Mouse (Mus musculus) testis, adult 2 months (tissue): Measurements from ENCODE around the gene Casc1. TPM values are rescaled to one million over a fixed set of nuclear protein-coding genes. Genes with fewer than 3 reads are reported as not detected.
"Not testable (repeated sequence)": the region's sequence is repeated elsewhere in the genome, so short reads cannot be mapped to it uniquely, and the experiment has no call there.

Experiments
- H3K27ac ChIP-seq: fragments of 200-500 bp; 2 replicates; pipeline ENCODE4 v1.5.1; 2012; ENCODE audit warnings: low read depth, low read length; ENCODE audit not compliant: control insufficient read depth, insufficient read depth
- H3K27me3 ChIP-seq: fragments of 200-500 bp; 2 replicates; pipeline ENCODE4 v1.6.1; 2012; ENCODE audit warnings: mild to moderate bottlenecking, low read length, moderate library complexity; ENCODE audit not compliant: control insufficient read depth, insufficient read depth
- H3K36me3 ChIP-seq: fragments of 200-500 bp; 2 replicates; pipeline ENCODE4 v1.6.1; 2012; ENCODE audit warnings: mild to moderate bottlenecking, low read length; ENCODE audit not compliant: control insufficient read depth, insufficient read depth
- H3K4me1 ChIP-seq: fragments of 200-500 bp; 2 replicates; pipeline ENCODE4 v1.6.1; 2012; ENCODE audit warnings: low read length; ENCODE audit not compliant: control insufficient read depth, insufficient read depth
- H3K4me3 ChIP-seq: fragments of 200-500 bp; 2 replicates; pipeline ENCODE4 v1.5.1; 2012; ENCODE audit warnings: low read depth, mild to moderate bottlenecking, low read length, moderate library complexity, mixed read lengths; ENCODE audit not compliant: control insufficient read depth
- CTCF ChIP-seq: fragments of 200-500 bp; IDR thresholded peaks from 2 replicates; pipeline ENCODE4 v1.5.1; 2012; ENCODE audit warnings: low read depth, mild to moderate bottlenecking, inconsistent platforms, low read length, moderate library complexity; ENCODE audit not compliant: control insufficient read depth, insufficient read depth, insufficient replicate concordance
- POLR2A ChIP-seq: fragments of 200-500 bp; IDR thresholded peaks from 2 replicates; pipeline ENCODE4 v1.6.1; 2012; ENCODE audit warnings: low read depth, mild to moderate bottlenecking, inconsistent platforms, low read length, moderate library complexity; ENCODE audit not compliant: control insufficient read depth
- polyA plus RNA-seq: library from polyadenylated mRNA; depleted of rRNA; stranded (reverse); fragments of >200 nt; gene quantifications from 2 replicates; pipeline ENCODE4 v1.2.3, GENCODE M21; 2012; rRNA removed

Casc1 gene
- polyA plus RNA-seq, 1 experiment: 37.0 TPM

DNA sequence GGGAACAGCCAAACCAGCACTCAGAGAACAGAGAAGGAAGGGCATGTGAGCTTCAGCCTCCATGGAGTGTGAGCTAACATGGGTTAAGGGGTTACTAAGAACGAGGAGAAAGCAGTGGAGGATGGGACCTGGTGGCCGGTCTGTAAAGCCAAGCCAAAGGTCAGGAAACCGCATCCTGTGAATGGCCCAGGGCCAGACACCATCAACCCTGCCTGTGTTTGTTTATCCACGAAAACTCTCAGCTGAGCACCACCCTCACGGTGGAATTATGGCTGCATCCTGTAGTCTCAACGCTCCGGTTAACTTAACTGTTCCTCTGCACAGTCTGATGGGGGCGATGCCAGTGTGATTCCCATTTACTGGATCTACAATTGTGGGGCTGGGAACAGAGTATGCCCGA, 75.0 kb downstream of the Casc1 start:
- H3K27me3 ChIP-seq: no peaks in the 10 kb centered on the region
- no peak for TF ChIP-seq CTCF
- TF ChIP-seq POLR2A: no peak
- no peaks in the 10 kb centered on the region for H3K4me1 ChIP-seq
- no peak overlapping the region for H3K27ac ChIP-seq
- H3K4me3 ChIP-seq: no peak overlapping the region
- H3K36me3 ChIP-seq: no peaks in the 10 kb centered on the region

DNA sequence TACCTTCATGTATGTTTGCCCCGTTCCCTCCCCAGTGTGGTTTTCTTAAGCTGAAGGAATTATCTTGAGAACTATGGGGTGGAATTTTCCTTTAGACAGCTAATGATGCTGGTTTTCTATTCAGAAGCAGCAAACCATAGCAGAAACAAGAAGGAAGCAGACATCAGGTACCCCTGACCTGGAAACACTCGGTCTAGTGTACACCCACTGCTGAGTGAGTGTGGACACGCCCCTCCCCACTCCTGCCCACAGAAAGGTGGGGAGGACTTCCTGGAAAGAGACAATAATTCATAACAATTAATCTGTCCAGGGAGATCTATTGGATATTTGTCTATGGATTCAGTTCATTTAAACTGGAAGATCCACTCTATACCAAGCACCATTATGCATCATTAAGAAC, 75.5 kb downstream of the Casc1 start:
- no peaks in the 10 kb centered on the region for H3K36me3 ChIP-seq
- no peaks in the 10 kb centered on the region for H3K27me3 ChIP-seq
- TF ChIP-seq POLR2A (no peak), CTCF (no peak)
- H3K4me3 ChIP-seq: no peak overlapping the region
- no peak overlapping the region for H3K27ac ChIP-seq
- no peaks in the 10 kb centered on the region for H3K4me1 ChIP-seq

DNA sequence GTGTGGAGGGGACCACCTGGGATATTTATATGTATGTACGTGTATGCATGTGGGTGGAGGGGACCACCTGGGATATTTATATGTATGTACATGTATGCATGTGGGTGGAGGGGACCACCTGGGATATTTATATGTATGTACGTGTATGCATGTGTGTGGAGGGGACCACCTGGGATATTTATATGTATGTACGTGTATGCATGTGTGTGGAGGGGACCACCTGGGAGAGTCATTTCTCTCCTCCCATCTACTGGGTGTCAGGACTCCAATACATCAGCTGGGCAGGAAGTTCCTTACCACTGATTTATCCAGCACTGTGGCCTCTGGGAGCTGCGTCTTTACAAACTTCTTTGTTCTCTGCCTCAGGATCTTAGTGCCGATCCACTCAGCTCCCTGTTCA, 77.8 kb downstream of the Casc1 start:
- not testable (repeated sequence) for H3K36me3 ChIP-seq, H3K27ac ChIP-seq

DNA sequence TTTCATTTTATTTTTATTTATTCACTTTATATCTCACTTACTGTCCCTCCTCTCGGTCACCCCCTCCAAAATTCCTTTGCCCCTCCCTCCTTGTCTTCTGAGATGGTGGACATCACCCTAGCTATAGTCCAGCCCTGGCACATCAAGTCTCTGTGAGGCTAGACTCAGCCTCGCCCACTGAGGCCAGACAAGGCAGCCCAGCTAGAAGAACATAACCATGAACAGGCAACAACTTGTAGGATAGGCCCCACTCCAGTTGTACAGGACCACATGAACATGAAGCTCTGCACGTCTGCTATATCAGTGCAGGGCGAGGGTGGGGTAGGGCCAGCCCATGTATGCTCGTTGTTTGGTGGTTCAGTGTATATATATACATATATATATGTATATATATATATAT, 78.8 kb downstream of the Casc1 start:
- Histone ChIP-seq H3K4me3 (no peak overlapping the region), H3K36me3 (no peaks in the 10 kb centered on the region), H3K4me1 (no peaks in the 10 kb centered on the region), H3K27ac (no peak overlapping the region), H3K27me3 (no peaks in the 10 kb centered on the region)
- TF ChIP-seq CTCF: no peak
- TF ChIP-seq POLR2A: no peak

More for the DNA sequence above, 77.8 kb downstream of the Casc1 start:
- not testable (repeated sequence) for H3K4me3 ChIP-seq, H3K4me1 ChIP-seq, H3K27me3 ChIP-seq

DNA sequence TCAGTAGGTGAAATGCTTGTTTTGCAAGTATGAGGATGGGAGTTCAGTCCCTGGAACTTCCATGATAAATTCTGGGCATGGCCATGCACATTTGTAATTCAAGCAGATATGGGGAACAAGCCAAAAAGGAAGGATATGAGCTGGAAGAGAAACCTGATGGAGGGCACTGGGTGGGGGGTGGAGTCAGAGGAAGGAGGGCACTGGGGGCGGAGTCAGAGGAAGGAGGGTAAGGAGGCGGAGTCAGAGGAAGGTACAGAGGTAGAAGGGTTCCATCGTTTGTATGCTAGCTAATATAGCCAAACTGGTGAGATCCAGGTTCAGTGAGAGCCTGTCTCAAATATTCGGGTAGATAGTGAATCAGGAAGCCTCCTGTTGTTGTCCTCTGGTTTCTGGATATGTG, 81.2 kb downstream of the Casc1 start:
- no peaks in the 10 kb centered on the region for H3K36me3 ChIP-seq
- TF ChIP-seq POLR2A (no peak), CTCF (no peak)
- no peak overlapping the region for H3K4me3 ChIP-seq
- no peaks in the 10 kb centered on the region for H3K27me3 ChIP-seq
- H3K4me1 ChIP-seq: no peaks in the 10 kb centered on the region; the same call in 1 of the 2 replicates
- no peak overlapping the region for H3K27ac ChIP-seq

DNA sequence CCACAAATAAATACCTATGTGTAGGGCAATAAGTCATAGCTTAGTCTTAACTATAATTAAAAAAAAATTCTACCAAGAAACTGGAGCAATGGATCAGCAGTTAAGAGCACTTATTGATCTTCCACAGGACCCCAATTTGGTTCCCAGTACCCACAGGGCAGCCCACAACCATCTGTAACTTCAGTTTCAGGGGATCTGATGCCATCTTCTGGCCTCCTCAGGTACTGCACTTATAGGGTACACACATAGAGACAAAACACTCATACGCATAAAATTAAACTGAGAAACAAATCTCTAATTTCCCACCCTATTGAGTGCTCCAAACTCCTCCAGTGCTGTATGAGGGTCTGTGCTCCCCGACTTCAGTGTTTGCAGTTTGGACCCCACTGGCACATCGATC, 83.2 kb downstream of the Casc1 start:
- Histone ChIP-seq H3K4me1 (no peaks in the 10 kb centered on the region; the same call in 1 of the 2 replicates), H3K36me3 (no peaks in the 10 kb centered on the region), H3K27ac (no peak overlapping the region), H3K27me3 (no peaks in the 10 kb centered on the region), H3K4me3 (no peak overlapping the region)
- TF ChIP-seq CTCF (peak; percentile 33; the same call in 1 of the 2 replicates), POLR2A (no peak)

DNA sequence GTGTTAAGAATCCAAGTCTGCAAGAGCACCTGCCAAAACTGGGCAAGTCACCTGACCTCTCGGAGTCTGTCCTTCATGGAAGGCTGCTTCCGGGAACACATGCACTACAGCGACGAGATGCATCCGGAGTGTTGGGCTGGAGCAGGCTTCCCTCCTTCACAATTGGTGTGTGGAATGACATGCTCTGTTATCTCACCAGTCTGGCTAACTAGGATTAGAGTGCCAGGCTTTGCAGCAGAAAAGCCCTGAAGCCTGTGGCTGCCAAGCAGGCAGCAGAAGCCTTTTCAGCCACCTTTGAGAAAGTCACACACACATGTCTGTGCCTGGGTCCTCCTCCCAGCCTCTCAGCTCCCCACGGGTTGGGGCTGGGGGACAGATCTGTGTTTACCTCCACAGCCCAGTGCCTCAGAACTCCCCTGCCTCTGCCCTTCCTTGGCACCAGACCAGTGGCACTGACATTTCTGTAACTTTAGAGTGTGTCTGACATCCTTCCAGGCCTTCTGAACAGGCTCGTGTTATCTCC, 85.2 kb downstream of the Casc1 start:
- Histone ChIP-seq H3K36me3 (no peaks in the 10 kb centered on the region), H3K27me3 (no peaks in the 10 kb centered on the region), H3K4me3 (no peak overlapping the region), H3K4me1 (peaks cover 2% of the 10 kb centered on the region; the same call in 1 of the 2 replicates), H3K27ac (no peak overlapping the region)
- no peak for TF ChIP-seq CTCF
- no peak for TF ChIP-seq POLR2A

Other genes starting within 250 kb of the Casc1 start
- 0.19 and 0.21 TPM in 2 replicates for gene Bcat1, start 134.8 kb downstream of the Casc1 start, polyA plus RNA-seq
- 1.8 and 2.4 TPM in 2 replicates for gene Lrmp, start 95.4 kb downstream of the Casc1 start, polyA plus RNA-seq
- gene Etfrf1, start 129 bp upstream of the Casc1 start, polyA plus RNA-seq: 4.9 and 6.3 TPM in 2 replicates
- gene Kras, start 39.2 kb upstream of the Casc1 start, polyA plus RNA-seq: 8.0 and 8.9 TPM in 2 replicates